Mouse (Mus musculus): ENCODE measurements at regions not wholly inside any gene's neighbourhood (a gene's known extent, or its start where the extent isn't known, plus 50 kb on each side); places are given as distances from the start of the nearest gene placed in this dataset.
A peak's percentile ranks its signal among the peaks of the same experiment; 100 is the strongest.

DNA sequence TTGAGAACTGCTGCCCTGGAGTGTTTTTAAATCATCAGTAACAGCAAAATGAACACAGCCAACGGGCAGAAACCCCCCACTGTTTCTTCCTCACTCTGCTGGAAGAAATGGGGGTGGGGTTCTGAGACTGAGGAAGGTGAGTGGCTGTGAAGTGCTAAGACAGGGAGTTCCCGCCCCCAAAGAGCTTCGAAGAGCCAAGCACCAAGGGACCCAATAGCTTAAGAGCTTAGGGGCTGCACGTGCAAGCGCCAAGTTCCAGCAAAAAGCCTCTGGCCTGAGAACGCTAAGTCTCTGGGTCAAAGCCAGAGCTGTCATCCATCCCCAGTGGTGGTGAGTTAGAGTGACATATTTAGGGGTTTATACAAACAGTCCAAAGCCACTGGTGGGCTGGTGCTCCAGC is 55.1 kb upstream of the Pcbd1 start:
- WGBS = 32% methylated on average over 6 of the region's 6 CpGs
- no peak overlapping the region for H3K9ac ChIP-seq
- ATAC-seq (ENCODE audit: insufficient number of reproducible peaks, low FRiP score, low TSS enrichment, low read depth) = no peak
- no peak overlapping the region for H3K4me3 ChIP-seq (replicated peaks)
- no peak overlapping the region for H3K4me2 ChIP-seq (replicated peaks)
- no peaks in the 10 kb centered on the region for H3K27me3 ChIP-seq
- no peak overlapping the region for H3K27ac ChIP-seq (replicated peaks)
- no peaks in the 10 kb centered on the region for H3K4me1 ChIP-seq
- no peaks in the 10 kb centered on the region for H3K9me3 ChIP-seq (replicated peaks)
- H3K36me3 ChIP-seq = no peaks in the 10 kb centered on the region

DNA sequence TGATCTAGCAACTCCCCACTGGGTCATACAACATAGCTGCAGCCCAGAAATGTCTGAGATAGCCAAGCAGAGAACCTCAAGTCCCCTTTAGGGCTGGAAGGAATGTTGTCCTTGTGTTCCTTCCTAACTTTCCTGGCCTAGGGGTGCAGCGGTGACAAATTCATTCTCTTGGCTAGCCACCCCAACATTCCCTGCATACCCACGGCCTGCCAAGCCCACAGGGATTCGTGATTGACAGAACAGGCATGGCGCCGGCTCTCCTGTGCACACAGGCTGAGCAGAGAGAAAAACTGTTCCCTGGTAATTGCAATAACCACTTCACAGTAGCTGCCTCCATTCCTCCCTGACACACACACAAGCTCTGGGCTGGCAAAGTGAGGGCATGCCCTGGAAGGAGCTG is 60.5 kb upstream of the Pcbd1 start:
- H3K4me2 ChIP-seq (replicated peaks) = no peak overlapping the region
- H3K36me3 ChIP-seq = no peaks in the 10 kb centered on the region
- no peak overlapping the region for H3K9ac ChIP-seq
- no peak overlapping the region for H3K27ac ChIP-seq (replicated peaks)
- H3K9me3 ChIP-seq (replicated peaks) = no peaks in the 10 kb centered on the region
- no peaks in the 10 kb centered on the region for H3K27me3 ChIP-seq
- 42% methylated on average over 5 of the region's 5 CpGs for WGBS
- ATAC-seq (ENCODE audit: insufficient number of reproducible peaks, low FRiP score, low TSS enrichment, low read depth) = no peak
- H3K4me3 ChIP-seq (replicated peaks) = no peak overlapping the region
- 0 out of 2 replicates have a peak, but pooled peaks cover 4% of the 10 kb centered on the region for H3K4me1 ChIP-seq

DNA sequence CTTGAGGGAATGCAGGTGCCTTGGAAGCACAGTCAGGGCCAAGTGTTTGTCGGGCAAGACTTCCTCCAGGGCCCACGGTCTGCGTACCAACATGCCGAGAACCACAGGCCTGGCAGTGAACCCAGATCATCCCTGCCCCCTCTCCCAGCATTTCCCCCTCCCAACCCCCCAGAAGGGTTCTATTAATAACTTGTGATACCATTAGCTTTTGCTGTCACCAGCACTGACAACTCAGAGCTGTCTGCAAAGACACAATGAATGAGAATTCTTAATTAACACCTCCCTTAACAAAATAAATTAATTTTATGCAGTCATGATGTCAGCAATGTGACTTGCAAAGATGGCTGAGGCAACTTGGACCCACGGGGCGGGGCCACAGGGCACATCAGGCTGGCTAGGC is 61.9 kb upstream of the Pcbd1 start:
- Histone ChIP-seq H3K27me3 (no peaks in the 10 kb centered on the region), H3K4me3 (replicated peaks) (no peak overlapping the region), H3K4me2 (replicated peaks) (no peak overlapping the region), H3K9ac (no peak overlapping the region), H3K9me3 (replicated peaks) (no peaks in the 10 kb centered on the region), H3K36me3 (no peaks in the 10 kb centered on the region), H3K4me1 (0 out of 2 replicates have a peak, but pooled peaks cover 4% of the 10 kb centered on the region), H3K27ac (replicated peaks) (no peak overlapping the region)
- WGBS = 58% methylated on average over 6 of the region's 6 CpGs
- 0 out of 2 replicates have a peak, but pooled peaks have one; percentile 17 for ATAC-seq (ENCODE audit: insufficient number of reproducible peaks, low FRiP score, low TSS enrichment, low read depth)

DNA sequence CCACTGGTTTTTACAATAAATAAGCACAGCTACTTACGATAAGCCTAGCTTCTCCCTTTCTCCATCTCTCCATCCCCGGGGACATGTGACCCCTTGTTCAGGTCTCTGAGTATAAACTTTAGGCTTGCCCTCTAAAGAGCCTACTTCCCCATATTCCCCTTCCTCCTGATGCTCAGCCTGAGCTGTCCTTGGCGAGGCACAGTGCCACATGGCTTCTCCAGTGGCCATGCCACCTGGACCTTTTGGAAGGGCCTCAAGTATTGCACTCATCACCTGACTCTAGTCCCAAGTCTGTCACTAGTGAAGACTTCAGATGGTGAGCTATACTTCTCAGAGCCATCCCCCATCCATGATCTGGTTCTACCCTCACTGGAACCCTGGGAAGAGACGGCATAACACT is 64.1 kb upstream of the Pcbd1 start:
- Histone ChIP-seq H3K9me3 (replicated peaks) (no peaks in the 10 kb centered on the region), H3K4me1 (0 out of 2 replicates have a peak, but pooled peaks cover 4% of the 10 kb centered on the region), H3K9ac (no peak overlapping the region), H3K27ac (replicated peaks) (no peak overlapping the region), H3K4me2 (replicated peaks) (no peak overlapping the region), H3K27me3 (no peaks in the 10 kb centered on the region), H3K36me3 (no peaks in the 10 kb centered on the region), H3K4me3 (replicated peaks) (no peak overlapping the region)
- ATAC-seq (ENCODE audit: insufficient number of reproducible peaks, low FRiP score, low TSS enrichment, low read depth) = no peak
- 63% methylated on average over 4 of the region's 4 CpGs for WGBS

DNA sequence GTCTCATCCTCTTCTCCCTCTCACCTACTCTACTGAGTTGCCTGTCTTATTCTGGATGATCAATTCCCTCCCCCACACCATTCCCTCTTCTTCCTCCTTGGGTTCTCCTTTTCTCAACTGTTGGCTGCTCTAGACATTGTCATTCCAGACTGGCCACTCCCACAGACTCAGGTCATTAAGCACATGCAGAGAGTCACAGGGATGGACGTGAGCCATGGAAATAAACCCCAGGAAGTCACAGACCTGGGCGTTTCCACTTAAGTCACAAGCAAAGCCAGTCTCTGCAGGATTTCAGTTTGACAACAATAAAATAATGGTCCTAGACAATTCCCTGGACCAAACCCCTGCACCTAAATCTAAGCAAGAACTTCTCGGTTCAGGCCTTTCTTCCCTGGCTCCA is 65.0 kb upstream of the Pcbd1 start:
- WGBS = 56% methylated on average over 3 of the region's 3 CpGs
- no peak for ATAC-seq (ENCODE audit: insufficient number of reproducible peaks, low FRiP score, low TSS enrichment, low read depth)
- H3K9ac ChIP-seq = no peak overlapping the region
- H3K4me2 ChIP-seq (replicated peaks) = no peak overlapping the region
- no peaks in the 10 kb centered on the region for H3K36me3 ChIP-seq
- no peaks in the 10 kb centered on the region for H3K27me3 ChIP-seq
- H3K4me1 ChIP-seq = 0 out of 2 replicates have a peak, but pooled peaks cover 4% of the 10 kb centered on the region
- H3K27ac ChIP-seq (replicated peaks) = no peak overlapping the region
- H3K4me3 ChIP-seq (replicated peaks) = no peak overlapping the region
- H3K9me3 ChIP-seq (replicated peaks) = no peaks in the 10 kb centered on the region

DNA sequence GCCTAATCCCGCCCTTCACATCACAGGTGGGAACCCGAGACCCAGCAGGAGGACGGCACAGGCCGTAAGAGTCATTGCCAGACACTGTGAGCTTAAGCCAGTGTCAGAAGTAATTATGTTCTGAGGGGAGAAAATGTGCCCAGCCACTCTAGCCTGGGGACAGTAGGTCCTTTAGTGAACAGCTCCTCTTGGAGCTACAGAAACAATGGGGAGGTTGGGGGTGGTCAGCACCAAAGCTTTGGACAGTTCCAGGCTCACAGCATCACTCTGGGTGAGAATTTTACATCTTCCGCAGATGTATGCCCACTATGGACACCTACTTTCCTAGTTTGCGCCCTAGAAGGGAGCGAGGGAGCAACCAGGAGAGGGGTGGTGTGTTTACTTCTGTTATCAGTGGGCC is 65.7 kb upstream of the Pcbd1 start:
- Histone ChIP-seq H3K36me3 (no peaks in the 10 kb centered on the region), H3K9ac (no peak overlapping the region), H3K27ac (replicated peaks) (no peak overlapping the region), H3K9me3 (replicated peaks) (no peaks in the 10 kb centered on the region), H3K4me1 (0 out of 2 replicates have a peak, but pooled peaks cover under 1% of the 10 kb centered on the region), H3K27me3 (no peaks in the 10 kb centered on the region), H3K4me2 (replicated peaks) (no peak overlapping the region), H3K4me3 (replicated peaks) (no peak overlapping the region)
- WGBS = 25% methylated on average over 7 of the region's 7 CpGs
- ATAC-seq (ENCODE audit: insufficient number of reproducible peaks, low FRiP score, low TSS enrichment, low read depth) = no peak

DNA sequence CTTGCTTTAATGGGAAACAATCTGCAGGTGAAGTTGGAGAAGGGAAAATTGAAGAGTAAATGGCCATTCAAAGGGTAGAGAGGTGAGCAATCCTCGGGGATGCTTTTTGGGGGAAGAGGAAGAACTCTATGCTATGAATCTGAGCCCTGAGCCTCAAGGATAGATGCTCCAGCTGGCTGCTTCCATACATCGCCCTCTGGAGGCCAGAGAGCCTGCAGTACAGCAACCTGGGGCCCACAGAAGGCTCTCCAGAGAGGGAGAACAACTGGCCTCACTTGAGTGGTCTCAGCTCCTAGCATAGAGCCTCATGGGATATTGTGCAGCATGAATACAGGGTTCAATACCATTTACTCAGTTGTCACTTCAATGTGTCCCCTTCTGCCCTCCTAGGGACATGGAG is 69.6 kb upstream of the Pcbd1 start:
- H3K27me3 ChIP-seq = no peaks in the 10 kb centered on the region
- no peak overlapping the region for H3K27ac ChIP-seq (replicated peaks)
- H3K9ac ChIP-seq = no peak overlapping the region
- no peaks in the 10 kb centered on the region for H3K9me3 ChIP-seq (replicated peaks)
- no peaks in the 10 kb centered on the region for H3K4me1 ChIP-seq
- no peaks in the 10 kb centered on the region for H3K36me3 ChIP-seq
- ATAC-seq (ENCODE audit: insufficient number of reproducible peaks, low FRiP score, low TSS enrichment, low read depth) = no peak
- WGBS = 23% methylated on average over 2 of the region's 2 CpGs
- H3K4me3 ChIP-seq (replicated peaks) = no peak overlapping the region
- H3K4me2 ChIP-seq (replicated peaks) = no peak overlapping the region

DNA sequence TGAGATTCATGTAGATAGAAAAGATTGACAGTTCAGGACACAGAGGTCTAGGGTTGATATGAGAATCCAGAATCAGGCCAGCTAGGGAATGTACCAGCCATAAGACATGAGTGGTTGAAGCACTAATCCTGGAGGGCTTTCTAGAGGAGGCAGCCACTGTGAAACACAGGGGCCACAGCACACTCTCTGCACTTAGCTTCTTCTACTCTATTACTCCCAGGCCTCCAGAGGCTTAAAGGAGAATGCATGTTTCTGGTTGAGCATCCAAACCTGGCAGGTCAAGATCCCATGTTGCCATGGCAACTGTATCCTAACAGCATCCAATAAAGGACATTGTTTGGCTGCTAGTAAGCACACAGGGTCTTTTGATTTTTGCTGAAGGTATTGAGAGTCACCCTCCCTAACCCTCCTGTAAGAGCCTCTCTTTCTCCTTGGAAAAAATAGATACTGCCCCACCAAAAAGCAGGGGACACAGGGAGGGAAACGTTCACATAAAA is 76.9 kb upstream of the Pcbd1 start:
- H3K27ac ChIP-seq (replicated peaks) = no peak overlapping the region
- ATAC-seq (ENCODE audit: insufficient number of reproducible peaks, low FRiP score, low TSS enrichment, low read depth) = no peak
- no peaks in the 10 kb centered on the region for H3K36me3 ChIP-seq
- H3K9me3 ChIP-seq (replicated peaks) = no peaks in the 10 kb centered on the region
- no peak overlapping the region for H3K4me2 ChIP-seq (replicated peaks)
- 79% methylated on average over 1 of the region's 1 CpGs for WGBS
- no peaks in the 10 kb centered on the region for H3K4me1 ChIP-seq
- H3K9ac ChIP-seq = no peak overlapping the region
- no peak overlapping the region for H3K4me3 ChIP-seq (replicated peaks)
- no peaks in the 10 kb centered on the region for H3K27me3 ChIP-seq

DNA sequence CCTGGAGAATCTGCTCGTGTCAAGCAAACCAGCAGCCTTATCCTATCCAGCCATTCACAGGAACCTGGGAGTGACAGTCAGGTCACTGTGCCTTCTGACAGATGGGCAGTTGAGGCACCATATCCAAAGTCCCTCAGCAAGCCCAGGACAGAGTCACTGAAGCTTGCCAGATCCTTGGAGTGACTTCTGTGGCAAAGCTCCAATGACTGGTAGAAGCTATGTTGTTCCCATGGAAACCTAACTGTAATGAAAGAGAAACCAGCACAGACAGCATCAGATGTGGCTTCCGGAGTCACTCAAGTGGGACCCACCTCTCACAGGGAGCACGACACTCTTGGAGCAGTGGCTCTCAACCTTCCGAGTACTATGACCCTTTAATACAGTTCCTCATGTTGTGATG is 78.4 kb upstream of the Pcbd1 start:
- Histone ChIP-seq H3K4me1 (no peaks in the 10 kb centered on the region), H3K9ac (no peak overlapping the region), H3K9me3 (replicated peaks) (no peaks in the 10 kb centered on the region), H3K36me3 (no peaks in the 10 kb centered on the region), H3K27ac (replicated peaks) (no peak overlapping the region), H3K4me3 (replicated peaks) (no peak overlapping the region), H3K4me2 (replicated peaks) (no peak overlapping the region), H3K27me3 (no peaks in the 10 kb centered on the region)
- ATAC-seq (ENCODE audit: insufficient number of reproducible peaks, low FRiP score, low TSS enrichment, low read depth) = no peak
- WGBS = 68% methylated on average over 4 of the region's 4 CpGs

DNA sequence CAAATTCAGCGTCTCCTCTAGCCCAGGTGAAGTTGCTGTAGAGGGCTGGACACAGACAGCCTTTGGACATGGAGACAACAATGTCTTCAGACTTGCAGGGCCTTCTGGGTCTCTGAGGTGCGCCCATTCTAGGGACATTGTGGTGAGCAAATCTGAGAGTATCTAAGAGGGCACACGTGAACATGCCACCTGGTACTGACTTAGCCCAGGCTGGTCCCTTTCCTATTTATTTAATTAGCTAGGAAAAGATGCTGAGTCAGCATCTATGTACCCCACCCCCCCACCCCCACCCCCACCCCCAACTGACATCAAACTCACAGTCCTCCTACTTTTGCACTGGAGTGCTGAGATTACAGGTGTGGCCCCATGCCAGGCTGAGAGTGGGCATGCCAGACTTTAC is 81.7 kb upstream of the Pcbd1 start:
- no peaks in the 10 kb centered on the region for H3K4me1 ChIP-seq
- H3K4me3 ChIP-seq (replicated peaks) = no peak overlapping the region
- no peak overlapping the region for H3K9ac ChIP-seq
- 80% methylated on average over 3 of the region's 3 CpGs for WGBS
- no peak overlapping the region for H3K27ac ChIP-seq (replicated peaks)
- H3K4me2 ChIP-seq (replicated peaks) = no peak overlapping the region
- no peak for ATAC-seq (ENCODE audit: insufficient number of reproducible peaks, low FRiP score, low TSS enrichment, low read depth)
- H3K9me3 ChIP-seq (replicated peaks) = no peaks in the 10 kb centered on the region
- no peaks in the 10 kb centered on the region for H3K36me3 ChIP-seq
- H3K27me3 ChIP-seq = no peaks in the 10 kb centered on the region

DNA sequence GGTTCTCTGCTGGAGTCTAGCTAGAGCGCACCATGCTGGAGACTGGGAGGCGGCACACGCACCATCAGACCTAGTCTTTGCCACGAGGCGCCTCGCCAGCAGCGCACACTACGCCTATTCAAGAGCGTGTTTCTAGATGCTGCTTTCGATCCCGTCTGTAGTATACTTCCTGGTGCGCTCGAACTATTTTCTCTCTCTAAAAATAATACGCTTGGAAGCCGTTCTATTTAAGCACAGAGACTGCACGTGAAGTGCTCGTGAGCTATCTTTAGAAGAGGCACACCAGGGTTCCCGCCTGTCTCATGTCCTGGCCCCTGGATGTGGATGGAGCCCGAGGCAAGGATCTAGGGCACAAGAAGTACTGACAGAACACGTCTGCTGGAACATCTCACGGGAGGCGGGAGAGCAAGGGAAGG is 87.4 kb upstream of the Pcbd1 start:
- Histone ChIP-seq H3K4me2 (replicated peaks) (no peak overlapping the region), H3K9me3 (replicated peaks) (no peaks in the 10 kb centered on the region)
- 88% methylated on average over 22 of the region's 22 CpGs for WGBS

DNA sequence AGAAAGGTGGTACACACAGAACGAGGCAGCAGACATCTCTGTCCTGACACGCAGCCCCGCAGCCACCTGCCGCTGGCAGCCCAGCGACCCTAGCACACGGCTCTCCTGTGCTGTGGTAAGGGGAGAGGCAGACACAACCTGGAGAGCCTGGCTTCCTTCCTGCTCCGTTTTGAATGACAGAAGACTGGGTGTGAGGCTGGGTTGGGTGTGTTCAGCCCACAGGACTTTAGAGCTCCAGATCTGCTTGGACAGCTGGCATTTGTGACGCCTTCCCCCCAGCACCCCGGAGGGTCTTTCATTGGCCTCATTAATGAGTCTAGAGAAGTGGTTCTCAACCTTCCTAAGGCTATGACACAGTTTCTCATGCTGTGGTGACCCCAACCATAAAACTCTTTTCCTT is 91.7 kb upstream of the Pcbd1 start:
- Histone ChIP-seq H3K4me2 (replicated peaks) (no peak overlapping the region), H3K36me3 (no peaks in the 10 kb centered on the region), H3K27me3 (no peaks in the 10 kb centered on the region), H3K4me1 (no peaks in the 10 kb centered on the region), H3K9me3 (replicated peaks) (no peaks in the 10 kb centered on the region), H3K9ac (no peak overlapping the region), H3K27ac (replicated peaks) (no peak overlapping the region), H3K4me3 (replicated peaks) (no peak overlapping the region)
- 67% methylated on average over 9 of the region's 9 CpGs for WGBS
- no peak for ATAC-seq (ENCODE audit: insufficient number of reproducible peaks, low FRiP score, low TSS enrichment, low read depth)

More for the DNA sequence above, 87.4 kb upstream of the Pcbd1 start:
- no peak overlapping the region for H3K9ac ChIP-seq
- no peaks in the 10 kb centered on the region for H3K4me1 ChIP-seq
- no peak for ATAC-seq (ENCODE audit: insufficient number of reproducible peaks, low FRiP score, low TSS enrichment, low read depth)
- no peak overlapping the region for H3K4me3 ChIP-seq (replicated peaks)
- no peaks in the 10 kb centered on the region for H3K27me3 ChIP-seq
- H3K27ac ChIP-seq (replicated peaks) = no peak overlapping the region
- no peaks in the 10 kb centered on the region for H3K36me3 ChIP-seq

Data from embryonic facial prominence, embryonic 15.5 days (tissue).